Mouse (Mus musculus): ENCODE results near the gene Prss42. TPM values are rescaled to one million over a fixed set of nuclear protein-coding genes. Genes with fewer than 3 reads are reported as not detected.

The Prss42 gene
- total RNA-seq, 1 experiment from 2014 or later: not detected

- no peak for ATAC-seq (replicated peaks in 1 of 2; ENCODE audit: insufficient read depth in 1 of 2, low FRiP score in 2 of 2, low TSS enrichment in 1 of 2, low read depth in 1 of 2, poor library complexity in 2 of 2, severe bottlenecking in 2 of 2)
These were observed 38.1 kb downstream of the Prss42 start for GRCm38 (mm10) chr9:110836112-110836511.

GRCm38 (mm10) chr9:110840905-110841304 is 42.9 kb downstream of the Prss42 start:
- no peak for ATAC-seq (replicated peaks in 1 of 2; ENCODE audit: insufficient read depth in 1 of 2, low FRiP score in 2 of 2, low TSS enrichment in 1 of 2, low read depth in 1 of 2, poor library complexity in 2 of 2, severe bottlenecking in 2 of 2)

GRCm38 (mm10) chr9:110841438-110841837 is 43.5 kb downstream of the Prss42 start:
- ATAC-seq (replicated peaks in 1 of 2; ENCODE audit: insufficient read depth in 1 of 2, low FRiP score in 2 of 2, low TSS enrichment in 1 of 2, low read depth in 1 of 2, poor library complexity in 2 of 2, severe bottlenecking in 2 of 2): peak; percentile 56 to 71; a peak in 3 of 4 replicates

- ATAC-seq (replicated peaks in 1 of 2; ENCODE audit: insufficient read depth in 1 of 2, low FRiP score in 2 of 2, low TSS enrichment in 1 of 2, low read depth in 1 of 2, poor library complexity in 2 of 2, severe bottlenecking in 2 of 2): no peak
These were observed 46.2 kb downstream of the Prss42 start, which contains the start of gene Prss46 for GRCm38 (mm10) chr9:110844206-110844605. TSS of gene Prss46 (plus strand) at chr9:110844506.

GRCm38 (mm10) chr9:110849162-110849561 is 51.2 kb downstream of the Prss42 start:
- no peak for ATAC-seq (replicated peaks in 1 of 2; ENCODE audit: insufficient read depth in 1 of 2, low FRiP score in 2 of 2, low TSS enrichment in 1 of 2, low read depth in 1 of 2, poor library complexity in 2 of 2, severe bottlenecking in 2 of 2)

Other genes with a start within 250 kb of the Prss42 start
- gene Nradd, start 173.7 kb upstream of the Prss42 start, total RNA-seq (2017): 4.1 and 6.2 TPM in 2 replicates
- gene Nbeal2, start 144.0 kb upstream of the Prss42 start, total RNA-seq (2017): 38.0 and 61.7 TPM in 2 replicates
- 89.4 and 111 TPM in 2 replicates for gene Ccdc12, start 141.7 kb upstream of the Prss42 start, total RNA-seq (2017)
- not detected in 2 replicates for gene Myl3, start 56.3 kb upstream of the Prss42 start, total RNA-seq (2017)
- gene Pth1r, start 51.0 kb upstream of the Prss42 start, total RNA-seq (2017): 1.1 TPM in 1 of 2 replicates, not detected in the other
- not detected in 2 replicates for gene Prss44, start 15.8 kb downstream of the Prss42 start, total RNA-seq (2017)
- gene Prss43, start 28.5 kb downstream of the Prss42 start, total RNA-seq (2017): not detected in 2 replicates
- not detected in 2 replicates for gene Prss45, start 36.4 kb downstream of the Prss42 start, total RNA-seq (2017)
- gene Prss46, start 46.3 kb downstream of the Prss42 start, total RNA-seq (2017): not detected in 2 replicates
- not detected in 2 replicates for gene Prss50, start 59.8 kb downstream of the Prss42 start, total RNA-seq (2017)
- gene Als2cl, start 81.7 kb downstream of the Prss42 start, total RNA-seq (2017): 1.5 and 4.9 TPM in 2 replicates
- 0.50 TPM in 1 of 2 replicates, not detected in the other for gene Tmie, start 81.9 kb downstream of the Prss42 start, total RNA-seq (2017)
- gene Fam240a, start 118.7 kb downstream of the Prss42 start, total RNA-seq (2017): not detected in 2 replicates
- not detected in 2 replicates for gene Tdgf1, start 148.0 kb downstream of the Prss42 start, total RNA-seq (2017)
- gene Lrrc2, start 153.4 kb downstream of the Prss42 start, total RNA-seq (2017): 0.50 TPM in 1 of 2 replicates, not detected in the other
- not detected in 2 replicates for gene Rtp3, start 192.4 kb downstream of the Prss42 start, total RNA-seq (2017)
- 273 and 662 TPM in 2 replicates for gene Ltf, start 221.1 kb downstream of the Prss42 start, total RNA-seq (2017)